Mouse (Mus musculus) stomach, postnatal 0 days (tissue): ENCODE measurements around the gene Uck2.

Experiments
- CTCF ChIP-seq: IDR thresholded peaks from 2 replicates; pipeline ENCODE4 v1.5.1; 2016; ENCODE audit warnings: antibody characterized with exemption, low read depth, mild to moderate bottlenecking, moderate library complexity
- EP300 ChIP-seq: optimal IDR thresholded peaks from 2 replicates; pipeline ENCODE3; 2016; ENCODE audit warnings: antibody characterized with exemption

- no peak for TF ChIP-seq CTCF
- TF ChIP-seq EP300, result no peak
These were observed 39.9 kb downstream of the Uck2 start for GRCm38 (mm10) chr1:167245180-167245641.
